8 mouse cellular contexts compared by ENCODE assay signal in the genomic region with DNA sequence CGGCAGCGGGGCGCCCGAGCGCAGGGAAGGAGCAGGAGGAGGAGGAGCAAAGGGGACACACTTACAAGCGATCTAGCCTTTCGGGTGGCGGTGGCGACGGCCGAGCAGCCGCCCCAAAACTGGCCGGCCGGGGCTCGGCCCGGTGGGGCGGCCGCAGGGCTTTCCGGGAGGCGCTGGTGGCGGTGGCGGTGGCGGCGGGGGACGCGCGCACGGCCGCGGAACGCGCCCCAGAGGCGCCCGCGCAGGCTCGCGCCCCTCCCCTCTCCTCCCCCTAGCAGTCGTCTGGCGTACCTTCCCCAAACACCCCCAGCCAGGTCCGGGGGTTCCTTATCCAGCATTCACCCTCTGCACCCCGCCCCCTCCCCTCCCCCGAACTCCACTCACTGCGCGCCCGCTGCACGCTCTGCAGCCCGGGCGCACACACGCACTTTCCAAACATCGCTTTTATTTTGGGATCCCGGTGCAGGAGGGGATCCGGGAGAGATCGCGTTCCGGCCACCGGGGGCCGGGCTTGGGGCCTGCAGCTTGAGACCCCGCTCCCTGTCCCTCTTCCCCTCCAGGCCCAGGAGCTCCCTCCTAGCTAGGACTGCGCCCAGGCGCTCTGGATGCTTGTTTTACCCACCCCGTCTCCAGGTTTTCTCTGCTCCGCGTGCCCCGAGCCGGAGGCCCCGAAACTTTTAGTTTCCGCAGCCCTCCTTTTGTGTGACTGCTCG. TPM values are rescaled to one million over a fixed set of nuclear protein-coding genes. Genes with fewer than 3 reads are reported as not detected.
DNase-seq lines count a peak whose midpoint lies in the region; ATAC-seq and TF ChIP-seq lines count a peak whose summit lies in the region.

No protein-coding gene starts in this region.

- peaks cover 17% of the 10 kb centered on the region for H3K4me1 ChIP-seq in embryonic facial prominence, embryonic 15.5 days
- H3K4me1 ChIP-seq in heart, embryonic 13.5 days = peaks cover 22% of the 10 kb centered on the region
- H3K4me1 ChIP-seq in kidney, embryonic 16.5 days (ENCODE audit: insufficient read depth, low read length) = peaks cover 18% of the 10 kb centered on the region
- H3K4me1 ChIP-seq in liver, embryonic 16.5 days (ENCODE audit: control insufficient read depth, low read depth, low read length) = no peaks in the 10 kb centered on the region
- peaks cover 31% of the 10 kb centered on the region for H3K4me1 ChIP-seq in olfactory bulb, adult 2 months (ENCODE audit: control insufficient read depth, insufficient read depth, low read length)

- peak overlapping the region; percentile 58 for H3K4me2 ChIP-seq in embryonic facial prominence, embryonic 15.5 days (replicated peaks)
- peak overlapping the region; percentile 88 for H3K4me2 ChIP-seq in heart, embryonic 13.5 days
- H3K4me2 ChIP-seq in kidney, embryonic 16.5 days (replicated peaks; ENCODE audit: low read depth, low read length) = peak overlapping the region; percentile 82
- peak overlapping the region; percentile 69 for H3K4me2 ChIP-seq in liver, embryonic 16.5 days (ENCODE audit: low read depth, low read length)

- no peaks in the 10 kb centered on the region for H3K9me3 ChIP-seq in embryonic facial prominence, embryonic 15.5 days (replicated peaks)
- H3K9me3 ChIP-seq in heart, embryonic 13.5 days = no peaks in the 10 kb centered on the region
- no peaks in the 10 kb centered on the region for H3K9me3 ChIP-seq in kidney, embryonic 16.5 days (ENCODE audit: low read length)
- H3K9me3 ChIP-seq in liver, embryonic 16.5 days (replicated peaks; ENCODE audit: control insufficient read depth, low read length) = no peaks in the 10 kb centered on the region

- TF ChIP-seq POLR2A in olfactory bulb, adult 2 months (IDR thresholded peaks at IDR 0.05; ENCODE audit: insufficient read depth, low read depth, low read length) = no peak

- peak; percentile 79 for ATAC-seq in embryonic facial prominence, embryonic 15.5 days (ENCODE audit: insufficient number of reproducible peaks, low FRiP score, low TSS enrichment, low read depth)
- peak; percentile 40 for ATAC-seq in heart, embryonic 13.5 days (ENCODE audit: extremely low read depth, insufficient number of reproducible peaks, low FRiP score, low TSS enrichment)
- ATAC-seq in kidney, embryonic 16.5 days (ENCODE audit: low FRiP score, low TSS enrichment) = peak; percentile 77
- peak; percentile 60 for ATAC-seq in liver, embryonic 16.5 days (ENCODE audit: low read depth)

- H3K36me3 ChIP-seq in embryonic facial prominence, embryonic 15.5 days = no peaks in the 10 kb centered on the region
- H3K36me3 ChIP-seq in heart, embryonic 13.5 days = no peaks in the 10 kb centered on the region
- no peaks in the 10 kb centered on the region for H3K36me3 ChIP-seq in kidney, embryonic 16.5 days (ENCODE audit: insufficient read depth, low read length)
- no peaks in the 10 kb centered on the region for H3K36me3 ChIP-seq in liver, embryonic 16.5 days (ENCODE audit: control insufficient read depth, insufficient read depth)

- under 1% methylated on average over 59 of the region's 68 CpGs for WGBS in embryonic facial prominence, embryonic 15.5 days
- WGBS in heart, embryonic 13.5 days = 1% methylated on average over 52 of the region's 68 CpGs
- WGBS in kidney, embryonic 16.5 days = 0% methylated on average over 61 of the region's 68 CpGs
- under 1% methylated on average over 55 of the region's 68 CpGs for WGBS in liver, embryonic 16.5 days (ENCODE audit: insufficient replicate concordance)
- WGBS in olfactory bulb, adult 2 months = under 1% methylated on average over 54 of the region's 68 CpGs

- no peaks in the 10 kb centered on the region for H3K27me3 ChIP-seq in embryonic facial prominence, embryonic 15.5 days
- H3K27me3 ChIP-seq in heart, embryonic 13.5 days (replicated peaks) = no peaks in the 10 kb centered on the region
- no peaks in the 10 kb centered on the region for H3K27me3 ChIP-seq in kidney, embryonic 16.5 days (ENCODE audit: insufficient read depth, low read length)
- peaks cover 53% of the 10 kb centered on the region for H3K27me3 ChIP-seq in liver, embryonic 16.5 days (ENCODE audit: control insufficient read depth, insufficient read depth, low read depth, low read length)

- H3K27ac ChIP-seq in embryonic facial prominence, embryonic 15.5 days (replicated peaks) = peak overlapping the region; percentile 100
- H3K27ac ChIP-seq in heart, embryonic 13.5 days (replicated peaks) = peak overlapping the region; percentile 100
- H3K27ac ChIP-seq in kidney, embryonic 16.5 days (ENCODE audit: low read length) = peak overlapping the region; percentile 100
- H3K27ac ChIP-seq in liver, embryonic 16.5 days (ENCODE audit: low read length) = peak overlapping the region; percentile 79
- no peak overlapping the region for H3K27ac ChIP-seq in olfactory bulb, adult 2 months (ENCODE audit: insufficient read depth, low read depth, low read length)

- DNase-seq in 416B (ENCODE audit: low read depth) = peak; percentile 60
- peak; percentile 87 for DNase-seq in adrenal gland, adult 2 months
- DNase-seq in urinary bladder, postnatal 10 days (ENCODE audit: low spot score) = peak; percentile 10

- no peak for TF ChIP-seq CTCF in olfactory bulb, adult 2 months (IDR thresholded peaks at IDR 0.05; ENCODE audit: insufficient read depth, low read depth, low read length)

- peak overlapping the region; percentile 98 for H3K9ac ChIP-seq in embryonic facial prominence, embryonic 15.5 days
- H3K9ac ChIP-seq in heart, embryonic 13.5 days = peak overlapping the region; percentile 95
- peak overlapping the region; percentile 98 for H3K9ac ChIP-seq in kidney, embryonic 16.5 days (replicated peaks; ENCODE audit: low read length)
- H3K9ac ChIP-seq in liver, embryonic 16.5 days (ENCODE audit: low read depth, low read length) = peak overlapping the region; percentile 52

- peak overlapping the region; percentile 80 for H3K4me3 ChIP-seq in embryonic facial prominence, embryonic 15.5 days (replicated peaks)
- peak overlapping the region; percentile 96 for H3K4me3 ChIP-seq in heart, embryonic 13.5 days
- peak overlapping the region; percentile 98 for H3K4me3 ChIP-seq in kidney, embryonic 16.5 days (ENCODE audit: low read length)
- peak overlapping the region; percentile 67 for H3K4me3 ChIP-seq in liver, embryonic 16.5 days (ENCODE audit: low read depth, low read length)
- peak overlapping the region; percentile 66 for H3K4me3 ChIP-seq in olfactory bulb, adult 2 months (ENCODE audit: insufficient read depth, low read depth, low read length)

RNA-seq across cellular contexts. Expression of gene Adgrl2, which starts 0.4 kb away (rescaled TPM):
- total RNA-seq in adrenal gland, adult 2 months (2021) = 10 to 100 TPM; 49.1 to 69.0 TPM
- polyA plus RNA-seq in adrenal gland, adult 2 months (2012; rRNA removed) = 64.8 and 70.5 TPM in 2 replicates
- polyA plus RNA-seq in embryonic facial prominence, embryonic 15.5 days (2015; fragmentation: Nextera tagmentation; extraction: Ambion mirVana) = 83.6 and 86.7 TPM in 2 replicates
- polyA plus RNA-seq in heart, embryonic 13.5 days (2015; fragmentation: Nextera tagmentation; extraction: Ambion mirVana) = 32.6 and 34.4 TPM in 2 replicates
- 49.9 and 55.1 TPM in 2 replicates for polyA plus RNA-seq in kidney, embryonic 16.5 days (2015; fragmentation: Nextera tagmentation; extraction: Ambion mirVana)
- polyA plus RNA-seq in liver, embryonic 16.5 days (2015; fragmentation: Nextera tagmentation; extraction: Ambion mirVana) = 3.9 and 4.2 TPM in 2 replicates
- not detected in 2 replicates for polyA plus RNA-seq in olfactory bulb, adult 2 months (2012; ENCODE audit: insufficient read depth, insufficient read length, low replicate concordance, missing spikeins)

Comparison
In these comparisons a context has a peak if more than half of its experiments do, and no peak if none do; other contexts are left out.
1. DNase-seq: peak in every context shown above with its lines; median percentile 87 in adrenal gland, adult 2 months; 60 in 416B; 10 in urinary bladder, postnatal 10 days.